Mouse (Mus musculus) intestine, postnatal 0 days (tissue): ENCODE measurements at regions not wholly inside any gene's neighbourhood (a gene's known extent, or its start where the extent isn't known, plus 50 kb on each side); places are given as distances from the start of the nearest gene placed in this dataset.

Source experiments
- ATAC-seq: fragments of 200-750 bp; cut with Nextera tagmentation; 2 replicates; pipeline ENCODE4 v1.8.0; 2017; ENCODE audit warnings: mild to moderate bottlenecking, moderate TSS enrichment, moderate library complexity
- H3K27ac ChIP-seq: fragments of 300-500 bp; sonication (generic); 2 replicates; pipeline ENCODE4 v1.5.1; 2014; ENCODE audit warnings: mild to moderate bottlenecking, low read depth, low read length, moderate library complexity
- H3K27me3 ChIP-seq: fragments of 300-500 bp; sonication (generic); replicated peaks from 2 replicates; pipeline ENCODE4 v1.6.1; 2014; ENCODE audit warnings: low read length, mixed read lengths; ENCODE audit not compliant: control insufficient read depth, insufficient read depth
- H3K36me3 ChIP-seq: fragments of 300-500 bp; sonication (generic); 2 replicates; pipeline ENCODE4 v1.6.1; 2014; ENCODE audit warnings: mild to moderate bottlenecking, moderate library complexity; ENCODE audit not compliant: control insufficient read depth, insufficient read depth
- H3K4me1 ChIP-seq: fragments of 300-500 bp; sonication (generic); replicated peaks from 2 replicates; pipeline ENCODE4 v1.6.1; 2014; ENCODE audit warnings: antibody characterized with exemption, low read length, mixed read lengths; ENCODE audit not compliant: control insufficient read depth, insufficient read depth
- H3K4me2 ChIP-seq: fragments of 300-500 bp; sonication (generic); replicated peaks from 2 replicates; pipeline ENCODE4 v1.6.1; 2014; ENCODE audit warnings: low read depth, mild to moderate bottlenecking, moderate library complexity
- H3K4me3 ChIP-seq: fragments of 300-500 bp; sonication (generic); 2 replicates; pipeline ENCODE4 v1.5.1; 2014; ENCODE audit warnings: low read depth, low read length
- H3K9ac ChIP-seq: fragments of 300-500 bp; sonication (generic); 2 replicates; pipeline ENCODE4 v1.6.1; 2014; ENCODE audit warnings: mild to moderate bottlenecking, low read depth, low read length
- H3K9me3 ChIP-seq: fragments of 300-500 bp; sonication (generic); 2 replicates; pipeline ENCODE4 v1.6.1; 2016; ENCODE audit warnings: mixed run types; ENCODE audit not compliant: control insufficient read depth
- CTCF ChIP-seq: sonication (generic); IDR thresholded peaks from 2 replicates; pipeline ENCODE4 v1.5.1; 2016; ENCODE audit warnings: low read depth, mild to moderate bottlenecking, control low read depth, antibody characterized with exemption, moderate library complexity
- WGBS: fragments of 180-500 bp; shearing (Covaris S2); extraction: QIAGEN DNeasy Blood & Tissue Kit; methylation state at CpG from one replicate; pipeline ENCODE4 v1.1.7; 2014; 5-methylcytosine and 5-hydroxymethylcytosine counted together

DNA sequence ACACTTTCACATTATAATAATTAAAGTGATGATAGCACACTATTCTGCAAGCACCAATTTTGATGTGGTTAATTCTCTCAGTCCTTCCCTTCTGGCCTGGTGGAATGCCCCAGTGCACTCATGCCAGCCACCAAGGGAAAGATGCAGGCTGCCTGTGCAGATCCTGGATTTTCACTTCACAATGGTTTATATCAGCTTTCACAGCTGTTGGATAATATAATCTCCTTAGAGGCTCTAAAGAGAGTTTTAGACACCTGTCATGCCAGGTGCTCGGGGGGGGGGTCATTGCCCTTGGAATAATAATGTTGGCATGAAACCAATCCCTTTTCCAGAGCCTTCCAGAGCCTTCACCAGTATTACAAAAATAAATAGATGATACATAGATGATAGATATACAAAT, 377.1 kb downstream of the Zbbx start:
- Histone ChIP-seq H3K36me3 (no peaks in the 10 kb centered on the region), H3K4me1 (no peaks in the 10 kb centered on the region), H3K9ac (no peak overlapping the region), H3K27me3 (no peaks in the 10 kb centered on the region), H3K4me2 (no peak overlapping the region), H3K9me3 (no peaks in the 10 kb centered on the region), H3K4me3 (no peak overlapping the region), H3K27ac (no peak overlapping the region)
- WGBS = 72% methylated on average over 1 of the region's 1 CpGs
- TF ChIP-seq CTCF = no peak
- ATAC-seq = no peak

DNA sequence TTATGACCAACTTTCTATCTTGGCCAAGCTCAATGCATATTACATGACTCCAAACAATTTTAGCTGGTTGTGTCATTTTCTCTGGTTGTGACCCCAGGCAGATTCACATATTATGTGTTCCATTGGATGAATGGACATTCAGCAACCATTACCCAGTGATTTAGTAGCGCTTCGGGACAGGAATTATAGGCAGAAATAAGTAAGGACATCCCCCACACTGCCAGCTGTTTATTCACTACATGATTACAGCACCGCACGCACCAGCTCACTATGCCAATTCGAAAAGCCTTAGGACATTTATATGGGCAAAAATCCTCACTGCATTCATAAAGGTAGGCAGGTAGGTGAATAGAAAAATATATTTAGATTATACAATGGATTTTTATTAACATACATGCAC, 386.5 kb downstream of the Zbbx start:
- H3K9me3 ChIP-seq = no peaks in the 10 kb centered on the region
- ATAC-seq = no peak
- 92% methylated on average over 5 of the region's 5 CpGs for WGBS
- H3K9ac ChIP-seq = no peak overlapping the region
- H3K4me1 ChIP-seq = no peaks in the 10 kb centered on the region
- H3K4me2 ChIP-seq = no peak overlapping the region
- no peaks in the 10 kb centered on the region for H3K36me3 ChIP-seq
- TF ChIP-seq CTCF = no peak
- no peak overlapping the region for H3K4me3 ChIP-seq
- H3K27me3 ChIP-seq = no peaks in the 10 kb centered on the region
- no peak overlapping the region for H3K27ac ChIP-seq

DNA sequence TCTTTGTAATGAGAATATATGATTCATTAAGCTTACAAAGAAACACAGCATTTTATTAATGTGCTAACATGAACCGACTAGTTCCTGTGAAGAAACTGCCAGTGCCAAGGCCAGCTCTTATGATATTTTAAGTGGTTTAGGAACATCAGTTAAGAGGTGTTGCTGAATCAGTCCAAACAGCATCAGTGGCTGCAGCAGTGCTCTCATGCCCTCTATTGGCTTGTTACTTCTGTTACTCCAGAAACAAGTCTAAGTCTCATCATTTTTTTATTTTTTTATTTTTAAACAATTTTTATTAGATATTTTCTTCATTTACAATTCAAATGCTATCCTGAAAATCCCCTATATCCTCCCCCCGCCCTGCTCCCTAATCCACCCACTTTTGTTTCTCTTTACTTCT, 422.7 kb downstream of the Zbbx start:
- WGBS = 76% methylated on average over 2 of the region's 2 CpGs
- no peaks in the 10 kb centered on the region for H3K4me1 ChIP-seq

DNA sequence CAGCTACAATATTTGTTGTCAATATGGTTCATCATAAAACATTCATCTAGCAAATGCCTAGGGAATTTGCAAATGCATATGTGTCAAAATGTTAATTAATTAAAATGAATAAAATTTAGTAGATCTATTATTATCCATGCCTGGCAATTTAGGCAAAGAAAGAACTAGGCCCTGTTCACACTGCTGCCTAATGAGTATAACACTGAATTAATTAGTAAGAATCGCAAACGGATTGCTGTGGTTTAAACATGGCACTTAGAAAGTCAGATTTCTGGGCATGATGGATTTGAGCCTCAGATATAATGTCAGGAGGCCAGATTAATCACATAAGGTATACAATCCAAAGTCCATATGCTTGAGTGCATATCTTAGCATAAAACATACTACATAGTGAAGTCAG, 425.1 kb downstream of the Zbbx start:
- Histone ChIP-seq H3K36me3 (no peaks in the 10 kb centered on the region), H3K9ac (no peak overlapping the region), H3K9me3 (no peaks in the 10 kb centered on the region), H3K4me3 (no peak overlapping the region), H3K27ac (no peak overlapping the region), H3K27me3 (no peaks in the 10 kb centered on the region), H3K4me2 (no peak overlapping the region), H3K4me1 (no peaks in the 10 kb centered on the region)
- 85% methylated on average over 2 of the region's 2 CpGs for WGBS
- no peak for TF ChIP-seq CTCF
- no peak for ATAC-seq

More for the DNA sequence above, 422.7 kb downstream of the Zbbx start:
- peak; percentile 29 for TF ChIP-seq CTCF
- Histone ChIP-seq H3K4me3 (no peak overlapping the region), H3K9me3 (no peaks in the 10 kb centered on the region), H3K36me3 (no peaks in the 10 kb centered on the region), H3K9ac (no peak overlapping the region), H3K4me2 (no peak overlapping the region), H3K27me3 (no peaks in the 10 kb centered on the region), H3K27ac (no peak overlapping the region)
- ATAC-seq = no peak
